Mouse (Mus musculus): ENCODE measurements at regions not wholly inside any gene's neighbourhood (a gene's known extent, or its start where the extent isn't known, plus 50 kb on each side); places are given as distances from the start of the nearest gene placed in this dataset.

DNA sequence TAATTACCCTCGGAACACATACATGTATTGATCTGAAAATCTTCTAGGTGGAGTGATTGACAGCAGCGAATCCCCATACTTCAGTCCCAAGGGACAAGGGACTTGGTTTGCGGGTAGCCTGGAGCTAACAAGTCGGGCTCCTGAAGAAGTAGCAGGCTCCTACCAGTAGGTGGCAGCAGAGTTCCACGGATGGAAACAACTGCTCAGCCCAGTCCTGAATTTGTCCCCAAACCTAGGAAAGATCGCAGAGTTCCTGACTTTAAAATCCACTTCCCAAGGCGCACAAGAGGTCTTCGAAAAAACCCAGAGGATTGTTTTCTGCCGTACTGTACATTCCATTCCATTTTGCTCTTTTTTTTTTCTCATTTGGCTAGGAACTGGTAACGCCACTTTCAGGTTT is 169.4 kb downstream of the Arrdc4 start:
- peak; percentile 70 for DNase-seq (ENCODE audit: low spot score)

- DNase-seq (ENCODE audit: low spot score) = no peak
Observed at GRCm38 (mm10) chr7:68579216-68579615, 169.8 kb downstream of the Arrdc4 start.

DNA sequence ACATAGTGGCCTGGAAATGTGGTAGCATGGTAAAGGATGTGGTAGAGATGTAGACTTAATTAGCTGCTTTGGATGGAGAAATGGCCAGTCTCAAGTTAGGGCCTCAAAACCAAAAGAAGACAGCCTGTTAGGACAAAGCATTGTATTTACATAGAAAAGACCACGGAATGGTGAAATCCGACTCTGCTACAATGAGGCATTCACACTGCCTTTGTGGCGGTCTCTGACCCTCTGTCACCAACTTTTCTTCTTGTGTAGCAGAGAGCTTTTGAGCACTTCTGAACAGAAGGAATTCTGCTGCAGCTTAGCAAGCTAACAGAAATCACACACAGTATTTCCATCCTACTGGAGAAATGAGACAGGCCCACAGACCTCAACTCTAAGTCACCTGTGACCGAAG is 177.7 kb downstream of the Arrdc4 start:
- no peak for DNase-seq (ENCODE audit: low spot score)

DNA sequence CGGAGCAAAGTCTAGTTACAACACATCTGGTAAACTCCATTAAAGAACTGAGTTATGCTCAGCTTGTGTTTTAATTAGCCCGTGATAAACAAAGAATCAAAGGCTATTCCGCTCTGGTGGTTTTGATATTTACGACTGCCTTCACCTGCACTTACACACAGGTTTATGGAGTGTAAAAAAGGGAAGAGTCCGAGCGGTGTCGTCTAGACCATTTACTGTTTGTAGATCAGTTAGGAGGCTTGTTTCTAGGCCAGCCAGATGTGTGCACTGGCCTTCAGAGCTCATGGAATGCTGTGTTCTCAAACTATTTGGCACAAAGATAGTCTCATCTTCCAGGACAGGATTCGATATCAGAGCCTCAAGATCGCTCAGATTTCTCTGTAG is 180.9 kb downstream of the Arrdc4 start:
- DNase-seq (ENCODE audit: low spot score) = no peak

DNA sequence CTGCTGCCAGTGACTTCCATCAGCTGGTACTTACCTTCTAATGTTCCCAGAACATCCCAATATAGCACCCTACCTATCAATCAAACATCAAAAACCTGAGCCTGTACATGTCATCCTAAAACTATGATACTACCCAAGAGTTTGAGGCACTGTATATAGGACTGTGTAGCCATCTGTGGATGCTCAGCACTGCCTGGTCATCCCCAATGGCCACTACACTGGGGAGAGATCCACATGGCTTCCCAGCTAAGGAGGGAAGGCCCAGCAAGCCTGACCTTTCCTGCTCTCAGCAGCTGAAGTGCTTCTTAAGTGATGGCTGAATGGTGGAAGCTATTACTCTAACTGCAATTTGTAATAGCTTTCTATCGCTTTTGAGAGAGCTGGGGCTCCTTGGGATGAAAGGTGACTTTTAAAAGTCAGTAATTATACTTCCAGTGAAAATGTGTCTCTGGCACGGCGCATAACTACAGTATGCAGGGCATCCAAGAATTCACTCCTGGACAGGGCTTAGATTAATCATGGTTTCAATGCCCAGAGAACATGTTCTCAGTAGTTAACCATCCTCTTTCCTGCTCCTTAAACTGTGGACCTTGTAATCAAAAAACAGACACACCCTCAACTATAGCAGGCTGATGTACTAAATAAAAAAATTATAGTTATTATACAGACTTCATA is 181.5 kb downstream of the Arrdc4 start:
- DNase-seq (ENCODE audit: low spot score) = no peak

DNA sequence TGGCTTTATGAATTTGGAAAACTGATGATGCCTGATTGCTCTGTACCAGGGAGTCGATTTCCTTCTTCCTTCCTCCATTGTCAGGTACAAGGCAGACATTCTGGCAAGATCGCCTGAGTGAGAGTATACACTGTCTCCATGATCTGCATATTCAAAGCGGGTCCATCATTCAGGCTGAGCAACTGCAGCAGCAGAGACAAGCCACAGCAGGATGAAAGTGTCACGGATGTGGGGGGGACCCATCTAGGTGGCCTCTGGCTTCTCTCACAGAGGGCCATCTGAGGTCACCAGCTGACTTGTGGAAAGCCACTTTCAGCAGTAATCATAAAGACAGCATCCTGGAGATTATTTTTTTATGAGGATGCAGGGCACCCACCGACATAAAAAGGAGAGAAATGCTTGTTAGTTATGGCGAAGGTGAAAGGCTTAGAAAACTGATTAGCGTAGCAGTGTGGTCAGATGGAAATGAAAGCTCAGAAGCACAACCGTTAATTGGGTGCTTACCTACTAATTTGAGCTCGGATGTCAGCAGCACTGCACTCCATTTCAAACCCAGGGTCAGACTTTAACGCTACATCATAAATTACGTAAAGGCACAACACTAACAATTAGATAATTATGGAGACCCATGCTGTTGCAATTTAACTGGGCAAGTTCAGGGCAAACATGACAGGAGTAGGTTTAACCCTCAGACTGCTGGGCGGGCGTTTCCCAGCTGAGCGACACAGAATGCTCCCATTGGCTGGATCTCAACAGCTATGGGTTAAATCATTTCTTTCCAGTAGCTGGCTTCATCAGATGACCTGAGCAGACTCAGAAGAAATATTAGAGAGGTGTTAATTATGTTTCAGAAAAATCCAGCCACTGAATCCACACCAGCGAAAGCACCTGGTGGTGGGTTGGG is 189.3 kb downstream of the Arrdc4 start:
- DNase-seq (ENCODE audit: low spot score) = no peak

DNA sequence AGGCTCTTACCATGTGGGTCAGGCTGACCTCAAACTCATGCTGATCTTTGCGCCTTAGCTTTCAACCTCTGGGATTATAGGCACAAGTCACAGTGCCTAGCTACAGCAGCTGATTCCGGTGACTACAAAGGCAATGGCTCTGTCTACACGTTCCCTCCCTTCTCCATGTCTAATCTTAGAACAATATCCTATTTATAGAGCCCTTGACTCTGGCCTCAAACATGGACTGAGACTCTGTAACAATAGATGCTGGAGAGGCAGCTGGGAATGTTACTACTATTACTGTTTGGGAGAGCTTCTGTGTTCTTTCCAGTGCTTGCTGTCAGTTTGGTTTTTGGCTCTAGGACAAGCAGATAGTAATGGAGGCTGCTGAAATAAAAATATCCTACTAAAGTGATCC is 198.7 kb downstream of the Arrdc4 start:
- no peak for DNase-seq (ENCODE audit: low spot score)

- DNase-seq (ENCODE audit: low spot score) = no peak
Observed at GRCm38 (mm10) chr7:68548176-68548575, 200.9 kb downstream of the Arrdc4 start.

- no peak for DNase-seq (ENCODE audit: low spot score)
Observed at GRCm38 (mm10) chr7:68544136-68544535, 204.9 kb downstream of the Arrdc4 start.

DNA sequence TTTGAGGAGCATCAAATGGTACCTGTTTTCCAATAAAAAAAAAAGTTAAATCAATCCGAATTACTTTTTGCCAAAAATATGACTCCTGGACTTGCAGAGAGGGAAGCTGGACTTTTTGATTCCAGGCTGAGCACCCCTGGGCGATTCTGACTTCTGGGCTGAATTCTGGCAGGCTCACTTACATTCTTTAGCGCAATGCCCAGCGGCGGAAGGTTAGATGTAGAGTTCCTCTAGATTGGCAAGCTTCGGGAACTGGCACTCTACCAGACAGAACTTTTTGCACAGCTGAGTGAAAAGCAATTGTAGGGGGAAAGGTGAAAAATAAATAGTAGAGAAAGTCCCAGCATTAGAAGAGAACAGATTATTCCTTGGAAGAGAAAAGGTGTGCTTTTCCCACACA is 235.5 kb downstream of the Fam169b start:
- DNase-seq (ENCODE audit: low spot score) = no peak

DNA sequence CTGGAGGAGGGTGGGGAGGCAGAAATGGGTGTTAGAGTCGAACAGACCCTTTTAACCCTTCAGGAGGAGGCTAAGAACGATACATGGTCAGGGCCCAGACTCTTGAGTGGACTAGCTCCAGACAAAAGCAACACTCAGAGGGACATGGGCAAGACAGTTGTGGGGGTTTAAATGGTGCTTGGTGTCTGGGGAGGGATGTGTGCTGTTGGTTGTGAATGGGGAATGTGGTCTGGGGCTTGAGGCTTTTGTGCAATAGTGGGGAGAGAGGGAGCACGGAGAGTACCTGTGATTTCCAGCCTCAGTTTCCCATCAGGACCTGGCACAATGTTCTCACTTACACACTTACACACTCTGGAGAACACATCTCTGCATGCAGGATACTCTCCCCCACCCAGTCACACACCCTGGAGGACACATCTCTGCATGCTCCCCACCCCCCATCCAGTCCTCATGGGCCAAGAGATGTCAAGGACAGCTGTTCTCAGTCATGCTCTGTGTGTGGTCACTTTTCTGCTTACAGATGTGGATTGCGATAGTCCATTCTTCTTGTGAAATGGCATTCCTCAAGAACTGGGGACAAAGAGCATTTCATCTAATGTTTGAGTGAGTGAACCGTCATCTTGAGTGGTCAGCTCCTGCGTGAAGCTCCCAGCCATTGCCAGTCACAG is 217.6 kb downstream of the Fam169b start:
- no peak for DNase-seq (ENCODE audit: low spot score)

GRCm38 (mm10) chr7:68486676-68487075 is 213.0 kb downstream of the Fam169b start:
- DNase-seq (ENCODE audit: low spot score) = no peak

GRCm38 (mm10) chr7:68482553-68482952 is 208.9 kb downstream of the Fam169b start:
- no peak for DNase-seq (ENCODE audit: low spot score)

GRCm38 (mm10) chr7:68480770-68481169 is 207.1 kb downstream of the Fam169b start:
- no peak for DNase-seq (ENCODE audit: low spot score)

DNA sequence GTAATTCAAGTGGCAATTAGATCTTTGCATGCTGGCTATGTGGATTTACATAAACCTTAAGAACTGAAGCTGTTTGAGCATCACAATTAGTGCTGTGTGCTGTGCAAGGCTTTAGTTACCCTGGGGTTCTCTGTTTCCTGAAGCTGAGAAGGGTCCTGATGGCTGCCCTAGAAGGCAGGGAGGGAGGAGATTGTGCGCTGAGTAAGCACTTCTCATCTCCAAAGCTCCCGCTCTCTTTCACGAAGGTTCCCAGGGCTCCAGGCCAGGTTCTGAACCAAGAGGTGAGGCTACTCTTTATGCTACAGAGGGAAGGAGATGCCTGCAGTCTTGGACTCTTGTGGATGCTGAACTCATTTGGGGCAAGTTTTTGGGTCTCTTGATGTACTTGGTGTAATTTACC is 206.7 kb downstream of the Fam169b start:
- DNase-seq (ENCODE audit: low spot score) = no peak

GRCm38 (mm10) chr7:68478044-68478443 is 204.4 kb downstream of the Fam169b start:
- no peak for DNase-seq (ENCODE audit: low spot score)

GRCm38 (mm10) chr7:68472800-68473199 is 199.2 kb downstream of the Fam169b start:
- no peak for DNase-seq (ENCODE audit: low spot score)

DNA sequence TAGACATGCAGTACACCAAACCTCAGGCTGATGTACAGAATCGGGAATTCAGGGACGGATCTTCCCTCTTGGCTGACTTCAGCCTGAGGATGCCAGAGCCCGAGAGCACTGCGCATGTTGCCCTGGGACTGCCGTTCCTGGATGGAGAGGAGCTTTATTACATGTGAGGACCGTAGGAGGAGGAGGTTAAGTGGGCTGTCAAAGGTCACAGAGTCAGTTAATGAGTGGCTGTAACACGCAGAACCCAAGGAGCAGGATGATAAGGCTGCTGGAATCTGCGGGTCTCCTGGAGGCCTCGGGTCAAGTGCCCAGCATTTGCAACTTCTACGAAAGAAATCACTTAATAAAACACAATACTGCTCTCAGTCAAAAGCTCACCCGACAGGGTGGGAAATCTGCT is 197.3 kb downstream of the Fam169b start:
- no peak for DNase-seq (ENCODE audit: low spot score)

DNA sequence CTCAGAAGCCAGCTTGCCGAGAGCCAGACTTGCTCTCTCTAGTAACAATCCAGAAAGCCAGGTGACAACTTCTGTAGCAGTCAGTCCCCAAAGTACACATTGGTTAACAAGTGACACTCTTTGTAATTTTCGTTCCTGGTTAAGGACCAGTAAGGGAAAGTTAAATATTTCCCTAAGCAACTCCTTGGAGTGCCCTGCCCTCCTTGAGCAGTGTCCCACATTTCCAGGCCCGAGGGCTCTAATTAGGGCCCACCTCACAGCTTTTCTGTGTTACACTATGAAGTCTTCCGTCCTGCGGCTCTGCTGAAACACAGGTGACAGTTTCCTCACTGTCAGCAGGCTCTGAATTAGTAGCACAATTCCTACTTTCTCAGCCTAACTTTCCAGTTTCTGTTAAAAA is 194.9 kb downstream of the Fam169b start:
- DNase-seq (ENCODE audit: low spot score) = no peak

- no peak for DNase-seq (ENCODE audit: low spot score)
Observed at GRCm38 (mm10) chr7:68457842-68458241, 184.2 kb downstream of the Fam169b start.

GRCm38 (mm10) chr7:68455451-68455850 is 181.8 kb downstream of the Fam169b start:
- DNase-seq (ENCODE audit: low spot score) = no peak

GRCm38 (mm10) chr7:68453028-68453692 is 179.5 kb downstream of the Fam169b start:
- DNase-seq (ENCODE audit: low spot score) = no peak

All from MN1 (cell line).